Mouse (Mus musculus): Measurements from ENCODE around the gene Stx5a. TPM values are rescaled to one million over a fixed set of nuclear protein-coding genes. Genes with fewer than 3 reads are reported as not detected.

The Stx5a gene
- polyA plus RNA-seq, 1 experiment, result 52.8 TPM

DNA sequence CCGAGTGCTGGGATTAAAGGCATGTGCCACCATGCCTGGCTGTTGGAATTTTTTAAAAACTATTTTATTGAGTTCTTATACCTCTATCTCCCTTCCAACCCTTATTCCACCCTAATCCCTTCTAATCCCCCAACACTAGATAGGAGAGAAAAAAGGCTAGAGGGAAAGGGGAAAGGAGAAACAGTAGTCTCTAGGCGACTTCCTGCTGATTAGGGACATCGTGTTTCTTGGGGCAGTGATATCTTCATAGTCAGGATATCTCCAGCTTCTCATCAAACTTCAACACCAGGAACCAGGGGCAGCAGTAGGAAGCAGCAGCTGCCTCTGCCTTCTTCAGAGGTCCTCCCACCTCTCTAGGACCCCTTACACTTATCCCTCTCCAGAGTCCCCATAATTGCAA is 6.9 kb upstream of the Stx5a start:
- no peak for TF ChIP-seq POLR2A (IDR thresholded peaks at IDR 0.05; ENCODE audit: low read depth, low read length)
- TF ChIP-seq CTCF (IDR thresholded peaks at IDR 0.05; ENCODE audit: extremely low read depth, insufficient read depth, insufficient read length, insufficient replicate concordance), result no peak
- Histone ChIP-seq H3K27ac (ENCODE audit: insufficient read depth, low read length) (no peak overlapping the region), H3K4me3 (ENCODE audit: extremely low read depth, insufficient read depth, insufficient read length) (no peak overlapping the region), H3K27me3 (ENCODE audit: control insufficient read depth, insufficient read depth, low read length) (peaks cover 1% of the 10 kb centered on the region; the same call in 1 of the 2 replicates), H3K4me1 (ENCODE audit: control insufficient read depth, insufficient read depth, insufficient read length) (no peaks in the 10 kb centered on the region; the same call in 1 of the 2 replicates), H3K36me3 (ENCODE audit: control insufficient read depth, insufficient read depth, low read length) (peaks cover 8% of the 10 kb centered on the region)
- DNase-seq (ENCODE audit: low read depth in 1 of 2, low spot score in 2 of 2), result no peak
- 65% methylated on average over 3 of the region's 3 CpGs for WGBS

- peak; percentile 76 to 90 for DNase-seq (ENCODE audit: low read depth in 1 of 2, low spot score in 2 of 2)
- WGBS, result under 1% methylated on average over 32 of the region's 32 CpGs
- TF ChIP-seq POLR2A (IDR thresholded peaks at IDR 0.05; ENCODE audit: low read depth, low read length), result peak; percentile 76
- TF ChIP-seq CTCF (IDR thresholded peaks at IDR 0.05; ENCODE audit: extremely low read depth, insufficient read depth, insufficient read length, insufficient replicate concordance), result no peak
- Histone ChIP-seq H3K4me1 (ENCODE audit: control insufficient read depth, insufficient read depth, insufficient read length) (no peaks in the 10 kb centered on the region; the same call in 1 of the 2 replicates), H3K36me3 (ENCODE audit: control insufficient read depth, insufficient read depth, low read length) (peaks cover 15% of the 10 kb centered on the region), H3K27me3 (ENCODE audit: control insufficient read depth, insufficient read depth, low read length) (peaks cover 1% of the 10 kb centered on the region; the same call in 1 of the 2 replicates), H3K4me3 (ENCODE audit: extremely low read depth, insufficient read depth, insufficient read length) (peak within 1 kb of the TSS; percentile 93), H3K27ac (ENCODE audit: insufficient read depth, low read length) (peak within 1 kb of the TSS; percentile 54)
Measured at GRCm38 (mm10) chr19:8735389-8736159, 5.6 kb upstream of the Stx5a start, which contains the start of gene Wdr74. TSS of gene Wdr74 (plus strand) at chr19:8735827.

- peak overlapping the region; percentile 93 for H3K4me3 ChIP-seq (ENCODE audit: extremely low read depth, insufficient read depth, insufficient read length)
- peak overlapping the region; percentile 54; the same call in 1 of the 2 replicates for H3K27ac ChIP-seq (ENCODE audit: insufficient read depth, low read length)
- H3K27me3 ChIP-seq (ENCODE audit: control insufficient read depth, insufficient read depth, low read length), result peaks cover 1% of the 10 kb centered on the region; the same call in 1 of the 2 replicates
- WGBS, result 2% methylated on average over 11 of the region's 11 CpGs
- no peak for TF ChIP-seq CTCF (IDR thresholded peaks at IDR 0.05; ENCODE audit: extremely low read depth, insufficient read depth, insufficient read length, insufficient replicate concordance)
- TF ChIP-seq POLR2A (IDR thresholded peaks at IDR 0.05; ENCODE audit: low read depth, low read length), result no peak
- peaks cover 15% of the 10 kb centered on the region for H3K36me3 ChIP-seq (ENCODE audit: control insufficient read depth, insufficient read depth, low read length)
- DNase-seq (ENCODE audit: low read depth in 1 of 2, low spot score in 2 of 2), result no peak
- H3K4me1 ChIP-seq (ENCODE audit: control insufficient read depth, insufficient read depth, insufficient read length), result no peaks in the 10 kb centered on the region; the same call in none of the 2 replicates
Measured at GRCm38 (mm10) chr19:8736160-8736467, 5.1 kb upstream of the Stx5a start.

- no peak overlapping the region for H3K27ac ChIP-seq (ENCODE audit: insufficient read depth, low read length)
- no peak for DNase-seq (ENCODE audit: low read depth in 1 of 2, low spot score in 2 of 2)
- H3K4me1 ChIP-seq (ENCODE audit: control insufficient read depth, insufficient read depth, insufficient read length), result peaks cover 4% of the 10 kb centered on the region
- no peak overlapping the region for H3K4me3 ChIP-seq (ENCODE audit: extremely low read depth, insufficient read depth, insufficient read length)
- peaks cover 19% of the 10 kb centered on the region for H3K36me3 ChIP-seq (ENCODE audit: control insufficient read depth, insufficient read depth, low read length)
- H3K27me3 ChIP-seq (ENCODE audit: control insufficient read depth, insufficient read depth, low read length), result no peaks in the 10 kb centered on the region
- TF ChIP-seq CTCF (IDR thresholded peaks at IDR 0.05; ENCODE audit: extremely low read depth, insufficient read depth, insufficient read length, insufficient replicate concordance) (no peak), POLR2A (IDR thresholded peaks at IDR 0.05; ENCODE audit: low read depth, low read length) (no peak)
- WGBS, result 91% methylated on average over 7 of the region's 7 CpGs
Measured at GRCm38 (mm10) chr19:8738911-8739310, 2.3 kb upstream of the Stx5a start.

GRCm38 (mm10) chr19:8739646-8740045 is 1.6 kb upstream of the Stx5a start:
- no peak overlapping the region for H3K4me3 ChIP-seq (ENCODE audit: extremely low read depth, insufficient read depth, insufficient read length)
- peaks cover 19% of the 10 kb centered on the region for H3K36me3 ChIP-seq (ENCODE audit: control insufficient read depth, insufficient read depth, low read length)
- H3K27me3 ChIP-seq (ENCODE audit: control insufficient read depth, insufficient read depth, low read length), result no peaks in the 10 kb centered on the region
- WGBS, result 94% methylated on average over 6 of the region's 6 CpGs
- H3K4me1 ChIP-seq (ENCODE audit: control insufficient read depth, insufficient read depth, insufficient read length), result peaks cover 4% of the 10 kb centered on the region
- no peak for TF ChIP-seq POLR2A (IDR thresholded peaks at IDR 0.05; ENCODE audit: low read depth, low read length)
- TF ChIP-seq CTCF (IDR thresholded peaks at IDR 0.05; ENCODE audit: extremely low read depth, insufficient read depth, insufficient read length, insufficient replicate concordance), result no peak
- no peak overlapping the region for H3K27ac ChIP-seq (ENCODE audit: insufficient read depth, low read length)
- no peak for DNase-seq (ENCODE audit: low read depth in 1 of 2, low spot score in 2 of 2)

- Histone ChIP-seq H3K4me1 (ENCODE audit: control insufficient read depth, insufficient read depth, insufficient read length) (peaks cover 4% of the 10 kb centered on the region; the same call in 1 of the 2 replicates), H3K36me3 (ENCODE audit: control insufficient read depth, insufficient read depth, low read length) (peaks cover 25% of the 10 kb centered on the region), H3K27ac (ENCODE audit: insufficient read depth, low read length) (peak within 1 kb of the TSS; percentile 99), H3K27me3 (ENCODE audit: control insufficient read depth, insufficient read depth, low read length) (no peaks in the 10 kb centered on the region), H3K4me3 (ENCODE audit: extremely low read depth, insufficient read depth, insufficient read length) (peak within 1 kb of the TSS; percentile 96)
- DNase-seq (ENCODE audit: low read depth in 1 of 2, low spot score in 2 of 2), result no peak
- 85% methylated on average over 14 of the region's 14 CpGs for WGBS
- no peak for TF ChIP-seq POLR2A (IDR thresholded peaks at IDR 0.05; ENCODE audit: low read depth, low read length)
- TF ChIP-seq CTCF (IDR thresholded peaks at IDR 0.05; ENCODE audit: extremely low read depth, insufficient read depth, insufficient read length, insufficient replicate concordance), result no peak
Measured at GRCm38 (mm10) chr19:8740603-8741002, 610 bp upstream of the Stx5a start, which contains the start of gene 1700092M07Rik. TSS of gene 1700092M07Rik (plus strand) at chr19:8740718.

DNA sequence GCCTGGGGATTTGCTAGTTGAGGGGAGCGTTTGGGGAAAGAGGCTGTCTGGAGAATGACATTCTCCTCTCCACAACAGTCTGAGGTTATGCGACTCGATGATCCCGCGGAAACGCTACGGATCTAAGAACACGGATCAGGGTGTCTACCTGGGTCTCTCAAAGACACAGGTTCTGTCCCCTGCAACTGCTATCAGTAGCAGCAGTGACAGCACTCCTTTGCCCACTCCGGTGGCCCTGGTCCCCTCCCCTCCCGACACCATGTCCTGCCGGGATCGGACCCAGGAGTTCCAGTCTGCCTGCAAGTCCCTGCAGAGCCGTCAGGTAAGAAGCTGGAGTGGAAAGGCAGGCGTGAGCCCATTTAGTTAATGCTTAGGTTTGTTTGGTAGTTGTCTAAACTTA is 963 bp downstream of the Stx5a start:
- Histone ChIP-seq H3K27ac (ENCODE audit: insufficient read depth, low read length) (peak overlapping the region; percentile 86), H3K27me3 (ENCODE audit: control insufficient read depth, insufficient read depth, low read length) (no peaks in the 10 kb centered on the region), H3K4me1 (ENCODE audit: control insufficient read depth, insufficient read depth, insufficient read length) (peaks cover 4% of the 10 kb centered on the region; the same call in 1 of the 2 replicates), H3K36me3 (ENCODE audit: control insufficient read depth, insufficient read depth, low read length) (peaks cover 30% of the 10 kb centered on the region), H3K4me3 (ENCODE audit: extremely low read depth, insufficient read depth, insufficient read length) (peak overlapping the region; percentile 96)
- WGBS, result 5% methylated on average over 14 of the region's 14 CpGs
- TF ChIP-seq POLR2A (IDR thresholded peaks at IDR 0.05; ENCODE audit: low read depth, low read length) (no peak), CTCF (IDR thresholded peaks at IDR 0.05; ENCODE audit: extremely low read depth, insufficient read depth, insufficient read length, insufficient replicate concordance) (no peak)
- DNase-seq (ENCODE audit: low read depth in 1 of 2, low spot score in 2 of 2), result no peak

Measured in spleen, adult 2 months (tissue).